Mouse (Mus musculus) liver, embryonic 14.5 days (tissue): ENCODE results near the gene E330034G19Rik.

Source experiments
- CTCF ChIP-seq: IDR thresholded peaks from 2 replicates; pipeline ENCODE4 v1.5.1; 2016; ENCODE audit warnings: antibody characterized with exemption, low read depth, control low read depth
- EP300 ChIP-seq: IDR thresholded peaks from 2 replicates; pipeline ENCODE4 v1.6.1; 2016; ENCODE audit warnings: antibody characterized with exemption, low read depth

DNA sequence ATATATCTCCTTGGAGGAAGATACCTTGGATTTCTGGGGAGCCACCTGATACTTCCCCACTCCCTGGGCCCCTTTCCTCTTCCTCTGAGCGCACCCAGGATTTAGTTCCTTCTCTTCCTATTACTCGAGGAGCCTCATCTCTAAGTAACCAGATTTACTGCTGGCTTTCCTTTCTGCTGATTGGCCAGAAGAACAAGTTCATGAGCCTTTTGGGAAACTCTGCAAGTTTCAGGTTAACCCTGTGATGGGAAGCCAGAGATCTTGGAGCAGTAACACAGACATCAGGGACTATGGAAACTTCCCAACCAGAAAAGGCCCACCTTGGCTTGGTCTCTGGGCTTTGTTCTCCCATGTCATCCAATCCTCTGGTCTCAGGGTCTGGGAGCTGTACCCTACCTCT is 37.1 kb upstream of the E330034G19Rik start:
- TF ChIP-seq EP300 (no peak), CTCF (no peak)
